Mouse (Mus musculus): ENCODE data around the gene Mycbp2.

DNA sequence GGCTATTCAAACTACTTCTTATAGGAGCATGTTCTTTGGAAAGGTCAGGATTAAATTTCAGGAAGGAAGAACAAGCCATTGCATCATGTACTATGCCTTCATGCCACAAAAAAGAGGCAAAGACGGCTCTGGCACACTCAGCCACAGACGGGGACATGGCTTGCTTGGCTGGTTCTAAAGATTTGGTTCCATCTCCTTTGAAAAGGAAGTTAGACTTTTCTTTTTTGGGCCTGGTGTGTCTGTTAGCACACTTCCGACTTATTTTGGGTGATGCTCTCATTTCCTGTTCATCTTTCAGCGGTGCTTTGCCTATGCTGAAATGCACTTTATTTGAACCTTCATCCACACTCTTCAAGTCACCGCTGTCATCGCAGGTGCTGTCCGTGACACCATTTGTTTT is 190.9 kb downstream of the Mycbp2 start:
- TF ChIP-seq POLR2A (IDR thresholded peaks at IDR 0.05; ENCODE audit: insufficient read depth, low read depth, low read length) (no peak), CTCF (IDR thresholded peaks at IDR 0.05) (no peak)

Data from heart, adult 2 months (tissue).